Mouse (Mus musculus): Measurements from ENCODE around the gene Syt2.

Gene Syt2

GRCm38 (mm10) chr1:134745648-134746047 is 99.2 kb downstream of the Syt2 start:
- POLR2A ChIA-PET, result interaction anchor here in 2 of 4 experiments (0.6 to 1.5 kb wide), 8 partner anchors 8 to 1237 kb away, joined by 3 to 4 read pairs (median 4); no protein-coding TSS in a partner anchor

GRCm38 (mm10) chr1:134747236-134748174 is 101.0 kb downstream of the Syt2 start:
- ChIA-PET POLR2A (interaction anchor here in 3 of 4 experiments (0.8 to 1.8 kb wide), 3 partner anchors 15 to 234 kb away, joined by 3 to 5 read pairs (median 4); partner anchors contain the start of gene Ppp1r12b (in 1 of the 3)), CTCF (interaction anchor here in 2 of 4 experiments (0.6 to 1.5 kb wide), 6 partner anchors 10 to 408 kb away, joined by 3 to 5 read pairs (median 3); no protein-coding TSS in a partner anchor)

More at GRCm38 (mm10) chr1:134745648-134746047, 99.2 kb downstream of the Syt2 start:
- CTCF ChIA-PET, result interaction anchor here in 3 of 4 experiments (0.5 to 2.0 kb wide), 26 partner anchors 9 to 974 kb away, joined by 3 to 25 read pairs (median 4); partner anchors contain the start of gene Klhl12 (in 1 of the 3)

GRCm38 (mm10) chr1:134749889-134750288 is 103.4 kb downstream of the Syt2 start:
- POLR2A ChIA-PET, result no interaction called here

DNA sequence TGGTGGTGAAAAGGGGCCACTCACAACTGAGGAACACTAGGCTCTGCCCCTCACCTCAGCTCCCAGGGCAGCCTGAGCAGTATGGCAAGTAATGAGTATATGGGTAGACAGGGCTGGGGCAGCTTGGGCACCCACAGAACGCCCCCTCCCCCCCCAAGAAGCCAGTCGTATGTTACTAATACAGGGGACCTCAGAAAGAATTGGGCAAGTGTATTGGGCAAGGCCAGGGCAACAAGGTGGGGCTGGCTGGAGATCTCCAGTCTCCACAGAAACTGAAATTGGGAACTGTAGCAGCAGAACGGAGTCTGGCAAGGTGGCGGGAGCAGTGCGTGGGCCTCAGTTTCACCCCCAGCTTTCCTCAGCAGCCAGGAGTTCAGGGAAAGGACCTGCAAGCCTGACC is 106.0 kb downstream of the Syt2 start:
- ChIA-PET POLR2A (interaction anchor here in 1 of 4 experiments (0.6 kb wide), 1 partner anchor 415 kb away, joined by 5 read pairs; the partner anchor contains the start of gene Gpr37l1), CTCF (no interaction called here)

More at GRCm38 (mm10) chr1:134749889-134750288, 103.4 kb downstream of the Syt2 start:
- CTCF ChIA-PET, result interaction anchor here in 1 of 4 experiments (0.8 kb wide), 1 partner anchor 324 kb away, joined by 7 read pairs; no protein-coding TSS in a partner anchor

GRCm38 (mm10) chr1:134753751-134754630 is 107.5 kb downstream of the Syt2 start:
- POLR2A ChIA-PET, result interaction anchor here in 1 of 4 experiments (0.6 to 1.0 kb wide), 3 partner anchors 9 to 374 kb away, joined by 3 to 4 read pairs (median 4); no protein-coding TSS in a partner anchor
- CTCF ChIA-PET, result no interaction called here

DNA sequence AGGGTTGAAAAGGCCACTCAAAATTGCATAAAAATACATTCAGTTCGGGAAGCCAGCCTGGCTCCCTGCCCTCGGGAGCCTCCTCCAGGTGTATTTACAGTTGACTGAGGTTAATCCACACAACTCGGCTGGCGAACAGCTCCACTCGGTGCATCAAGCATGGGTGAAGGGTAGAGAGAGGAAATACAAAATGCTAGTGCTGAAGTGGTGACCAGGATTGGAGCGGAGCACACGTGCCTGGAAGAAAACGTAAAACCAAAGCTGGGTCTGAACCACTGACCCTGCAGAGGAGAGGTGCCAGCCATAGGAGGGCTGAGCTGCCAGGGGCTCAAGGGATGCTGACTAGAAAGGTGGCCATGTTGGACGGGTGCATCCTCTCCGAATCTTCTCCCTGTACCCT is 108.3 kb downstream of the Syt2 start:
- CTCF ChIA-PET, result no interaction called here
- POLR2A ChIA-PET, result interaction anchor here in 1 of 4 experiments (0.9 kb wide), 1 partner anchor 17 kb away, joined by 3 read pairs; no protein-coding TSS in a partner anchor

GRCm38 (mm10) chr1:134755548-134756189 is 109.2 kb downstream of the Syt2 start:
- ChIA-PET CTCF (interaction anchor here in 1 of 4 experiments (0.6 kb wide), 1 partner anchor 1491 kb away, joined by 4 read pairs; no protein-coding TSS in a partner anchor), POLR2A (no interaction called here)

DNA sequence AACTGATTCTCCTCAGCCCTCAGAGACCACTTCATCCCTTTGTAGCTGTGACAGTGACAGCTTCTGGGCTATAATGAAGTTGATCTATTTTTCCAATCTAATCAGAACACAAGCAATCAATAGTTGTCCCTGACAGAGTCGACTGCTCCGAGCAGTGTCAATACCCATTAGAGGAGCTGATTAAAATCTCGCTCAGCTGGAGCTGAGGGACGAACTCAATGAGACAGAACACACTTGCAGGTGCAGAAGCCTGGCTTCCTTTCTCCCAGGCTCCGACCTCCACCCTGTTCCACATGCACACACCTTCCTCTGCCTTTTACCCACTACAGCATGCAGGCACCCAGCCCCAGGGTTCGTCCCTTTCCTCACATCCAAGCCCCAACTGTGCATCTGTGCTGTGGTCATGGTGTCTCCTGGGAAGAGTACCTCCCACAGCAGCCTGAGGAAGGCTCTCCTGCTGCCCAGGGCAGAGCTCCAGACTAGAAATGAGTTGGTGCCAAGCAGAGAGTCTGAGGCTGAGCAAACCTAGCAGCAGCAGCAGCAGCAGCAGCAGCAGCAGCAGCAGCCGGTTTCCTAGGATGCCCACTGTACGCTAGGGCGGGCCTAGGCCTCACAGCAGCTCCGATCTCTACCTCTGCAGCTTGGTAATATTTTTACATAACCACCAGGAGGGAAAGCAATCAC is 109.9 kb downstream of the Syt2 start:
- ChIA-PET CTCF (interaction anchor here in 2 of 4 experiments (0.6 to 1.4 kb wide), 3 partner anchors 11 to 1998 kb away, joined by 3 to 4 read pairs (median 4); no protein-coding TSS in a partner anchor), POLR2A (interaction anchor here in 1 of 4 experiments (1.4 kb wide), 1 partner anchor 12 kb away, joined by 4 read pairs; no protein-coding TSS in a partner anchor)

- POLR2A ChIA-PET, result interaction anchor here in 1 of 4 experiments (1.4 kb wide), 1 partner anchor 11 kb away, joined by 4 read pairs; no protein-coding TSS in a partner anchor
- CTCF ChIA-PET, result interaction anchor here in 1 of 4 experiments (0.9 to 1.4 kb wide), 2 partner anchors 10 to 12 kb away, joined by 3 to 4 read pairs; no protein-coding TSS in a partner anchor
Measured at GRCm38 (mm10) chr1:134757230-134757629, 110.8 kb downstream of the Syt2 start.

GRCm38 (mm10) chr1:134759133-134759532 is 112.7 kb downstream of the Syt2 start:
- CTCF ChIA-PET, result interaction anchor here in 2 of 4 experiments (0.5 to 1.0 kb wide), 2 partner anchors 304 to 994 kb away, joined by 3 to 5 read pairs; partner anchors contain the start of gene Klhl12 (in 1 of the 2)
- POLR2A ChIA-PET, result no interaction called here

DNA sequence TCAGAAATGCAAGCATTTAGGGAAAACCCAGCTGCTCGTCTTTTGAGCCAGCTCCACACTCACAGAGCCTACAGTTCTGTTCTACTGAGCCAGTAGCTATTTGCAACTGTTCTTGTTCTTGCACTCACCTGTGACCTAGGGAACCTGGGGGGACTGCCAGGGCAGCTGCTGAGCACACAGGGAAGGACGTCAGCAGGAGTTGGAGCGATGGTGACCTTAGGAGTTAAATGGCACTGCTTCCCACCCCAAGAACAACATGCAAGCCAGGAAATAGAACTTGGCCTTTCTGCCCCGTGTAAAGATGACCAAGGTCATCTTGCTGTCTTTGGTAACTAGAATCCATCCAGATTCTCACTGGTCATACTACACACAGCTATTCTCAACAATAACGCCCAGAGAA is 114.2 kb downstream of the Syt2 start:
- ChIA-PET POLR2A (interaction anchor here in 3 of 4 experiments (0.7 to 1.4 kb wide), 3 partner anchors 13 to 708 kb away, joined by 3 to 4 read pairs (median 4); no protein-coding TSS in a partner anchor), CTCF (no interaction called here)

GRCm38 (mm10) chr1:134761534-134761933 is 115.1 kb downstream of the Syt2 start:
- POLR2A ChIA-PET, result no interaction called here
- CTCF ChIA-PET, result no interaction called here

GRCm38 (mm10) chr1:134763250-134763649 is 116.8 kb downstream of the Syt2 start:
- CTCF ChIA-PET, result interaction anchor here in 1 of 4 experiments (0.6 kb wide), 1 partner anchor 206 kb away, joined by 3 read pairs; no protein-coding TSS in a partner anchor
- POLR2A ChIA-PET, result interaction anchor here in 1 of 4 experiments (1.7 kb wide), 1 partner anchor 11 kb away, joined by 6 read pairs; no protein-coding TSS in a partner anchor

DNA sequence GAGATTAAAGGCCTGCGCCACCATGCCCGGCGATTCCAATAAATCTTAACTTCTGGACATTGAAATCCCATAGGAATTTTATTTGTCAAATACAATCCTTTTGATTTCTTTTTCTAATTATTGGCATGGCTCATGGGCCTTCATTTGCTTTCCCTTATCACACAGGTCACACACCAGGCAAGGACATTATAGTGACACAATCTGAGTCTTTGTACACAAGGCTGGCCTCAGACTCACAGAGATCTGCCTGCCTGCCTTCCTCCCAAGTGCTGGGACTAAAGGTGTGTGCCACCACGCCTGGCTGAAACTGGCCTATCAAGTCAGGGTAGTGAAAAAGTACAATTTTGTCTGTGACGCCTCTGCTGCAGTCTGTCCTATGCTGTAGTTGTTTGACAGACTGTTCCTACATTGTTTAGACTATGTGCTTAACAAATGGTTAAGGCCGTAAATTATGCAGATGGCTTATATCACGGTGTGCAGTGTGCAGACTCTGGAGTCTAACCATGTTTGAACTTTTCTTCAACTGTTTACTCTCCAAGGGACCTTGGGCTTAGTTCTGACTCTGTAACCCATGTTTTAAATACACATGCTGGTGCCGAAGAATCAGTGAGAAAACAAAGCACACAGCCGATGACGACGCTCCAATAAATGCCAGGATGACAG is 117.4 kb downstream of the Syt2 start:
- ChIA-PET POLR2A (no interaction called here), CTCF (no interaction called here)

GRCm38 (mm10) chr1:134764831-134765458 is 118.5 kb downstream of the Syt2 start:
- POLR2A ChIA-PET, result interaction anchor here in 2 of 4 experiments (0.7 to 1.5 kb wide), 5 partner anchors 9 to 308 kb away, joined by 3 to 5 read pairs (median 3); no protein-coding TSS in a partner anchor

GRCm38 (mm10) chr1:134766448-134766847 is 120.0 kb downstream of the Syt2 start:
- POLR2A ChIA-PET, result no interaction called here
- CTCF ChIA-PET, result interaction anchor here in 2 of 4 experiments (0.8 to 1.2 kb wide), 2 partner anchors 88 to 311 kb away, joined by 3 read pairs; partner anchors contain the start of gene Klhl12 (in 1 of the 2)

More at GRCm38 (mm10) chr1:134764831-134765458, 118.5 kb downstream of the Syt2 start:
- CTCF ChIA-PET, result interaction anchor here in 1 of 4 experiments (0.9 kb wide), 1 partner anchor 90 kb away, joined by 3 read pairs; no protein-coding TSS in a partner anchor
